Mouse (Mus musculus): ENCODE data around the gene Rap2c.

DNA sequence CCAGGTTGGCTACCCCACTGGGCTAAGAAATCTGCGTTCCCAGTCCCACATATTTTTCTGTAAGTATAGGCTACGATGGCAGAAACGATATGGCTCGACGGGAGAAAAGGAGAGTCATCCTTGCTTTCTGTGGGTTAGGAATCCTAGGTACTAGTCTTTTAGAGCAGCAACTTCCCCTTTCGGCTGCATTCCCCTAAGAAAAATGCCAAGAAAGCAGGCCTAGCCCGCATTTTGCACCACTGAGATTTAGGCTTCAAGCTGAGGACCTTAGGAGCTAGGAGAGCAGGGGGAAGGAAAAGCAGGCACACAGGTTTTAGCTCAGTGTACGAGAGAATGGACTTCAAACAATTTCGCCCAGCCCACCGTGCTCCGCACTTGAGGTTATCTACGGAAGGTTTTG, 892 bp downstream of the Rap2c start:
- TF ChIP-seq POLR2A (IDR thresholded peaks at IDR 0.05; ENCODE audit: control insufficient read depth, extremely low read depth, insufficient read depth, low read length, poor library complexity) (no peak), CTCF (IDR thresholded peaks at IDR 0.05; ENCODE audit: borderline replicate concordance, control insufficient read depth, extremely low read depth, insufficient read depth, low read length, poor library complexity) (no peak)

Measured in thymus, adult 2 months (tissue).